Mouse (Mus musculus) induced T-regulatory cell, adult 2 months (primary cell): ENCODE results near the gene Ctsz.
A peak's percentile ranks its signal among the peaks of the same experiment; 100 is the strongest.

Source experiments
- DNase-seq: peaks from one replicate; pipeline ENCODE4 v3.0.0-alpha.2; 2012; ENCODE audit warnings: low read depth

Ctsz gene

DNA sequence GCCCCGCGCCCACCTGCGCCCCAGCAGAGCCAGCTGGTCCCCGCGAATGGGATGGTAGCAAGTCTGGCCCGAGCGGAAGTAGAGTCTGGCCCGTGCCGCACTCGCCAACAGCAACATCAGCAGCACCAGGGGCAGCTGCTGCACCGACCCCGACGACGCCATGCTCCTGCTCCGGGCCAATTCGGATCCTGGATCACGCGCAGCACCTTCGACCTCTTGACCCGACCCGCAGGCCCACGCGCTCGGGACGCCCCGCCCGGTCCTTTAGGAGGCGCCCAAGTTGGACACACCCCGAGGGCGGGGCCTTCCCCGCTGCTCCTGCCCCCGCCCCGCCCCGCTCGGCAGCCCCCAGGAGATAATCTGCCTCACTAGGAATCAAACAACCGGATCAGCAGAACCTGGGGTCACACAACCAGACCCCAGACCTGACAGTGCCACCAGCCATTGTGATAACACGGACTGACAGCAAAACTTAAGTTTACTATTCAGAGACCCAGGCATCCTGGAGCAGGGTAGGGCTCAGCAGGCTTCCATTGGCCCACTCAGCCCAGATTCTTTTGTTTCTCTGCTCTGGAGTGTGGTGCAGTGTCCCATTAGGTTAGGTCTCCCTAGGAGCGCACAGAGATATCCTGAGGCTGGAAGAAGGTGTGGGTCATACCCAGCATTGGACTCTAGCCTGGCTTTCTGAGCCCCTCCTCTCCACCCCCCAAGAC is at the start of gene Ctsz:
TSS of gene Ctsz (minus strand) at position 303 of the 713 bp plus-strand sequence.
- peak; percentile 83 for DNase-seq

DNA sequence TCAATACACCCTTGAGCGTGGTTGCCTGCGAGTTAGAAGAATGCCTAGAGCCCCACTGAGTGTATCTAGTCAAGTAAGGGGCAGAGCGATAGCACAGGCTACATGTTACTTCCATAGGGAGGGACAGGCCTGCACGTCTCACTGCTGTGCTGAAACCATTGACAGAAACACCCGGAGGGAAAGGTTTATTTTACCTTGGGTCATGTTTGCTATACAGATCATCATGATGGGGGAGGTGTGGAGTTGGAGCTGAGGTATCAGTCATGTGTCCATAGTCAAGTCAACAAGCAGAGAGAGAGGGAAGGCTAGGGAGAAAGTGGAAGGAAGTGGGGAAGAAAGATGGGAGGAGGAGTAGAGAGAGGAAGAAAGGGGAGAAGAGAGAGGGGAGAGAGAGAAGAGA is 48.2 kb upstream of the Ctsz start:
- DNase-seq, result no peak

DNA sequence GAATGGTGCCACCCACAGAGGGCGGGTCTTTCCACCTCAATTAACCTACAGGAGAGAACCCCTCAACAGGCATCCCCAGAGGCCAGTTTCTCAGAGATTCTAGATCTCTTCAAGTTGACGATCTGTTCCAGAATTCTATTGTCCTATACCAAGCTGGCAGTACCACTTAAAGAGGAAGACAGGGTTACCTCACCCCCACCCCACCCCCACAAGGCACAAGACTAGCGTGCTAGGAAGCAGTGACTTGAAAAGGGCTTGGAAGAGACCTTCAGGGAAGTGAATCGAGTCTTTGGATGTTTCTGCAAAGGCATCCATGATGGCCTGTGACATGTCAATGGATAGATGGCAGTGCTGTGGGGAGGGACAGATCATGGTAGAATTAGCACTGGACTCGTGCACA is 39.9 kb upstream of the Ctsz start:
- no peak for DNase-seq

DNA sequence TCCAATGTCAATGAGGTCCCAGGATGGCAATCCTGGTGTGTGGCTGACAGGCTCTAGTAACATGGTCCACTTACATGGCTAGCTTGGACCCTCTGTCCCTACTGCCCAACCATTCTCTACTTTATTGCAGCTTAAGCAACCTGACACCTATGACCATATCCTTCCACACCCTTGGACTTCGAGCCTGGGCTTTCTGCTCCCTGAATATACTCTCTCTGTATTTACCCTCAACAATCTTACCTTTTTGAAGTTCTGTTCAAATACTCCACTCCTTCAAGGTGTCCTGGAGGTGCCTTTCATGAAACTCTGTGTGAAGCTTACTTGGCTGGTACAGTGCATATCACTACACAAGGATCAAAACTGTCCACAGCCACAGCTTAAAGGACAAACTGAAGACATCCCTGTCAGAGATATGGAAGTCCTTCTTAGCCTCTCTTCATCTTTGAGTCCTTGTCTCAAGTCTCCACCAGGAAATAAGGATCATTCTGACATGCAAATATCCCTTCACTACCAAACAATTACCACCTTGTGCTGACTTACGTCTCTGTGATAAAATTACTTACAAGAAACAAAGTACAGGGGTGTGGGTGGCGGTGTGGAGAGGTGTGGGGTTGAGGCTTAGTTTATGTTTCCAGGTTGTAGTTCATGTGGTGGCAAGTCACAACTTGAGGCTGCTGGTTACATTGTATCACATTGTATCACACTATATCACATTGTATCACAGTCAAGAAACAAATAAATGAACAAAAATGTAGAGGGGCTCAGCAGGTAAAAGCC is 38.9 kb upstream of the Ctsz start:
- no peak for DNase-seq

DNA sequence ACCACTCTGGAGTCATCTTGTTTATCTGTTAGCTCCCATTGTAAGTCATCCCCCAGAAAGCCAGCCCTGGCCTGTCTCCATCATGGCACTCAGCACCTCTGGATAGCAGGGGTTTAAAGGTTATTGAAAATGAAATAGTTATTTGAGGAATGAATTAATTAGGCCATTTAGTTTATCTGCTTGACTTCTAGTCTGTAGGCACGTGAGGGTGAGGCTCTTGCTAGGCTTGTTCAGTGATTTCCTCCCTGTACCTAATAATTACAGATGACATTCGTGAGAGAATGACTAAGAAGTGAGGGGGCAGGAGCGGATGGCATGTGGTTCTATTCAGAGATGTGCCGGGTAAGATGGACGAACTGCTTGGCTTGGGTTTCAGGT is 34.7 kb upstream of the Ctsz start:
- no peak for DNase-seq

DNA sequence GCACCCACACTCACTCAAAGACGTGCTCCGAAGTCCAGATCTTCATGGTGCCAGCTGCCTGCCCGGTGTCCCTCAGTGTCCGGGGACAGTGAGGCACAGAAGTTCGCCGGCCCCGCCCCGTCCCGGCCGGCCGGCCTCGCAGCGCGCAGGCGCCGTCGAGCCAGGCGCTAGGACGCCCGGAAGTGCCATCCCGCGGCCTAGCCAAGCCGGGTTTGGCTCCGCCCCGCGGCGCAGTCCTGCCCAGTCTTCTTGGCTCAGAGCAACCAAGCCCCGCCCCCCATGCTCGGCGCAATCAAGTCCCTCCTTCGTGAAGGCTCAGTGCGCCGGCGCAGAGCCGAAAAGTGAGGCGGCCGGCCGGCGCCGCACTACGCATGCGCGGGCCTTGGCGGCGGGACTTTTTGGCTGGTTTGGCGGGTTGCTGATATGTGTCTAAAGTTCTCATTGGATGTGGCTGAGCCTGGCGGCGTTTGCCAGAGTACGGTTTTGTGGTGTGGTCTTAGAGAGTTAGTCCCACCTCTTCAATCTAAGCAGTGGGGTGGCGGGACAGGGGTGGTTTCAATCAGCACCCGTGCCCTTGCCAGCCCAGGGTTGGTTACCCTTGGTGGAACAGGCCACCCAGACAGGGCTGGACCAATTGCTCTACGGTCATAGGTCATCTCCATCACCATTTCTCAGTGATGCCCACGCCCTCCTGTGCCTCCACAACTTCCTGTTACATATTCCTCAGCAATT is 34.1 kb upstream of the Ctsz start, which contains the start of gene Prelid3b:
TSS of gene Prelid3b (minus strand) at position 264 of the 732 bp plus-strand sequence.
- DNase-seq, result peak; percentile 100

DNA sequence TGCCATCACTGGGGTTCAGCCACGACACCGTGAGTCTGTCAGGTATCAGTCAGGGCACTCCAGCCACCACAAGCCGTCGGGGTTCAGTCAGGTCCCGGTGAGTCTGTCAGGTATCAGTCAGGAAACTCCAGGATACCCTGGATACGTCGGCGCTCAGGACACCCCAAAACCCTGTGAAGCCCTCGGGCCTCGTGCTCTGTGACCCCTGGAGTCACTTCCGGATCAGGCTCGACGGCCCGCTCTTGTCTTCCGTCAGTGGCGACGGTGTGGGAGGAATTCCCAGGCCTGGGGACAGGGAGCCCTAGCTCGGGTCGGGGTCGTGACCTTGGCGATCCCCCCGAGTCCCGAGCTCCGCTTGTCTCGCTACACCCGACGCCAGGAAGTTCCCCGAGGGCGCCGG is 33.6 kb upstream of the Ctsz start:
- no peak for DNase-seq

DNA sequence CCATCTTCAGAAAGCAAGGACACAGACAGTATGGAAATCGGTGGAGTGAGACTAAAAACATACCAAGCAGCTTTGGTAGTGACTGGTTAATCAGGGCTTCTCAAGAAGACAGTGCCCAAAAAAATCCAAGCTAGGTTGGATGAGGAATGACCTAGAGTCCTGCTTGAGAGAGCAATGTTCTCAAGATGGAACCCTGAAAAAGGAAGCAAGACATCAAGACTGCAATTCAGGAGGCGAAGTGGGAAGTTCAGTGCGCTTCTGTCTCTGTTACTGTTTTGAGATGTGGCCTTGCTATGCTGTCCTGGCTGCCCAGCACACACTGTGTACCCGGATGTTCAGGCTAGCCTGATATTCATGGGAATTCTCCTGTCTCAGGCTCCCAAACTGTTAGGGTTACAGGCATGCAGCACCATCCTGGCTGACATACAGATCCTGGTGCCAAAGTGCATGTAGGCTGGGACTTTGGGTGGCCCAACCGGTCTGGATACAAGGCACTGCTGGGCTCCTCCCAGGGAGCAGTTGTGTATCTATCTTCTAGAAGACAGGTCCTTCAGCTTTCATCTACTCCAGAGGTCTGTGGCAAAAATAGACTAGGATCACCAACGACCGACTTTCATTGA is 32.1 kb upstream of the Ctsz start:
- no peak for DNase-seq

DNA sequence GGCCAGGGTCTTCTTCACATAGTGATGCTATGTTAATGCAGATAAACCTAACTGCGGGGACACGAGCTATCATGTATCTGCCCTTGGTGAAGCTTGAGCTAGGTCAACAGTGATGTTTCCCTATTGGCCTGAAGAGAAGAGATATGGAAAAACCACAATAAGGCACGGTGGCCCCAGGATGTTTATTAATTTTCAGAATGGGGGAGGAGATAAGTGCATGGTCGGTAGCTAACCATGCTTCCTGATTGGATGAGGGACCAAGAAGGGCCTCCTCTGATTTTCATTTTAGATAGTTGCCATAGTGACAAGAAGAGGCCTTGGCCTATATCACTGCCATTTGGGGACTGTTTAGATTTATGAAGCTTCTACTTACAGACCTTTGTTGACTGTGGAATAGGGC is 31.5 kb upstream of the Ctsz start:
- DNase-seq, result peak; percentile 68

DNA sequence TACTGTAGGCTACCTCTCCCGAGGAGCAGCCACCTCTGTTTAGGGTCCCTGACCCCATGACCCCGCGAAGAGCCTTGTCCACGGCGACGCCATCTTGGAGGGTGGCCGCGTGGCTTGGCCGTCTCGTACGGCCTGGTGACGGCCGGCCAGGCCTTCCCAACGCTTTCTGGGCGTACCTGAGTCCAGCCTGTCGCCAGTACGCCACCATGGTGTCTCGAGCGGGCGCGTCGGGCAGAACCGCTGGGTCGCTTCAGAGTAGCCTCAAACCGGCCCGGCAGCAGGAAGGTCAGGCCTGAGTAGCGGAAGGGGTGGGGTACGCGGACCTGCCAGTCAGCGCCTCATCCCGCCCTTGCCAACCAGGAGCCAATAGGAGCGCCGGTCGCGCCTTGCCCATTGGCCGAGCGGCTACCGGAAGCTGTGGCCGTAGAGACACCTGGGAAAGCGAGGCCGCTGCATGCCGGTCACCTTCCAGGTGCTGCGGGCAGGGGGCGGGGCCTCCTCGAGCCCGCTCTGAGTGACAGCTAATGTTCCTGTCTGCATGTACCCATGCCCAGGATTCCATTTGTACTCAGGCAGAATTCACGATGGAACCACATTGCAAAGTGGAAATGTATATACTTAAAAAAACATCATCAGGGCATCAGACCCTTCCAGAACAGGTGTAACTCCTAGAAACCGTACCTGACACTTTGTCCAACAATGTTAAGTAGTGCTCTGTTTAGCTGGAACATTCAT is 25.1 kb upstream of the Ctsz start, which contains the start of gene Atp5e:
TSS of gene Atp5e (minus strand) at position 317 of the 735 bp plus-strand sequence.
- DNase-seq, result peak; percentile 91

DNA sequence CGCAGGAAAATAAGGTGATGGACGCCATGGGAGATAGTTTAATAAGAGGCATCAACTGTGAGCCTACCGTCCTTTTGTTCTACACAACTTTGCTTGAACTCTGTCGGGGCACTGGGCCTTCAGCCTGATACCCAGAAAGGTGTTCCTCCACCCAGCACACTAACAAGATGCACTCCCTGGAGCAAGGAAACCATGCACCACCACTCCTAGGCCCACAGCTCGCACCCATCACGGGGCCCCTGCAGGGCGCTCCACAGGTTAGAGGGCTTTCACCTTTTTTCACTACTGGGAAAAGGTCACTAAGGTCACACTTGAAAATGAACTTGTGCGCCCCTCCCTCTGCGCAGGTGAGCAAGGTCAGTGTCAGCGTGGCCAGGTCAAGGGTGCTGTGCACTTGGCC is 24.5 kb upstream of the Ctsz start:
- no peak for DNase-seq

DNA sequence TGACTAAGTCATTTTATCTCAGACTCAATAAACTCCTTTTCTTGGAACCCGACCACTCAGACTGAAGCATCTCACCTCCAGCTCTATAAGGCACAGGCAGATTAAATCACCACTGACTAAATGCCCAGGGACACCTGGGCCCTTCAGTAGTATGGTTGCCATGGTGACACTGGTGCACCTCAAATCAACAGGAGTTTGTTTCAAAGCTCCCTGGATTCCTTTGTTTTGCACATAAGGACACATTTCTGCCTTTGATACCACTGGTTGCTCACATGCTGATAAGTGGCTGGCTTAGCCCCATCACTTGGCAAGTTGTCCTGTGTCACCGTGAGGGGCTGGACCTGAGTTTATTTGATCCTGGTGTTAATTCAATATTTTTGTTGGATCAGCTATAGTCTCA is 20.5 kb upstream of the Ctsz start:
- DNase-seq, result no peak

DNA sequence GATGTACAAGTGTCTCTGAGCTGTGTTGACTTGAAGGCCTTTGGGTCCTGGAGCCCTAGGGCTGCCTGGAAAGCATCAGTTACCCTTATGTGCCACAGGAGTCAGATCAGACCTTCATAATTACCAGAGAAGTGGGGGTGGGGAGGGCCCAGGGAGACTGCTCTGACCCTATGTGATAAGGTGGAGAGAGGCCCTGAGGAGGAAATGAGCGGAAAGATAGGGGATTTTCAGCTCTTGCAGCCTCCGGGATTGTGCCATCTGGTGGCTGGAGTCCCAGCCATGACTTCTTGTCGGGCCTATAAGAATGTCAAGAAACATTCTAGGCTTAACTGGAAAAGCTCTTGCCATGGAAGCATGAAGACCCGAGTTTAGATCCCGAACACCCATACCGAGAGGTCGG is 14.8 kb upstream of the Ctsz start:
- no peak for DNase-seq

DNA sequence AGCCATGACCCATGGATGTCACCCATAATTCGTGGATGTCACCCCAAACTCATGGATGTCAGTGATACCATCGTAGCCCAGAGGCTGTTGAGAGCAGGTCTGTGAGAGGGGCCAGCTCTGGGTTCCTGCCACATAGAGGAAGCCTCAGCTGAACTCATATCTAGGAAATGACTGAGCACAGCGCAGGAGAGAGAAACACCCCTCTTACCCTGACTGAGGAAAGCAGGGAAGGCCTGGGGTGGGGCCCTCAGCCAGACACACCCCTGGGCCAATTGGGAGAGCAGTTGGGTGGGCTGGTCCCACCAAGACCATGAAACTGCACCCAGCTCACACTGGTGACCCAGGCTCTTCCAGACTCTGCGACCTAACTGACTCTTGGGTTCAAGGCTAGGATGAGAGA is 11.5 kb upstream of the Ctsz start, which contains the start of gene Tubb1:
TSS of gene Tubb1 (plus strand) at position 343 of the 400 bp plus-strand sequence.
- DNase-seq, result no peak

DNA sequence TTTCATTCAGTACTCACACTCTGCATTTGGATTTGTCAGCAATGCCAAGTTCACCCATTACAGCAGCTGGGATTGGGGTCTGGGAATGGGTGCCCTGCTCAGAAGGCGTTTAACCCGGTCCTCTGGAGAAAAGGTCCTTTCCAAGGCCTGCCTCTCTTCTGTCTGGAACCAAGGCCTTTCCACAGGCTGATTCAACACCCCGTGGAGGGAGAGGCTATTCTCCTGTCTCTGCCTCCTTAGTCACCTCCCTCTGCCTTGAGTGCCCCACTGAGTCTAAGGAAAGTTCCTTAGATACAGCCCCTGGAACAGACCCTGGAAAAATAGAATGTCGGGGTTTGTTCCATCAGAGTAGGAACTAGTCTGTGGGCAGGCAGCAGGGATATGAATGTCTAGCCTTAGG is 9.6 kb upstream of the Ctsz start:
- DNase-seq, result no peak

DNA sequence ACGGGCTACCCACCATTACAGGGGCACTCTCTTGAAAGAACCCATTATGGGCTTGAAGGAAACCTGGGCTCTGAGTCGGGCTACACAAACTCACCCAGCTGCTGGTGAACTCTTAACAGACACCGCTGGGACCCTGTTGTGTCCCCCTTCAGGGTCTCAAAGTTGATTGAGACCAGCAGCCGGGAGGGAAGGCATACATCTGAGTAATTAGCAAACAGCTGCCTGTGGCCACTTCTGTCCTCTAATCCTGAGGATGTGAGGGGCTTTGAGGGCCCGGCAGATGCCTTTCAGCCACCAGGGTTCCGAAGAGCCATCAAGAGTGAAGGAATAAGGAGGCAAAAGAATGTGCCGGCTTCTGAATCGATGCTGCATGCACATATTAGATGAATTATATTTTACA is 8.1 kb upstream of the Ctsz start:
- no peak for DNase-seq

DNA sequence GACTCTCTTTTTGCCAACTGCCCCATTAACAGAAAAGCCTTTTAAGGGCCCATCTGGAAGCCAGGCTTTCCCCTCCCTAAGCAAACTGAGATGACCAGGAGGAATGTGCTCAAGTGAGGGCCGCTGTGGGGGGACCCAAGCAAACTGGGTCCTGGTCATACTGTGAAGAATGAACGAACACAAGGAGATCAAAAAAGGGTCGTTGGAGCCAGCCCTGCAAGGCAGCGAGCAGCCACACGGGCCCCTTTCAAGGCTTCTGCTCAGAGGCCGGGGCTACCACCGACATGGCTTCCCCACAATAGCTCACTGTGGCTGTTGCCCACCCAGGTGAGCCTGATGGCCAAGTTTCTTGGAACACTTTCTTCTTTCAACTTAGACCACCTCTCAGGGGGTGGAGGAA is 7.7 kb upstream of the Ctsz start:
- DNase-seq, result no peak

DNA sequence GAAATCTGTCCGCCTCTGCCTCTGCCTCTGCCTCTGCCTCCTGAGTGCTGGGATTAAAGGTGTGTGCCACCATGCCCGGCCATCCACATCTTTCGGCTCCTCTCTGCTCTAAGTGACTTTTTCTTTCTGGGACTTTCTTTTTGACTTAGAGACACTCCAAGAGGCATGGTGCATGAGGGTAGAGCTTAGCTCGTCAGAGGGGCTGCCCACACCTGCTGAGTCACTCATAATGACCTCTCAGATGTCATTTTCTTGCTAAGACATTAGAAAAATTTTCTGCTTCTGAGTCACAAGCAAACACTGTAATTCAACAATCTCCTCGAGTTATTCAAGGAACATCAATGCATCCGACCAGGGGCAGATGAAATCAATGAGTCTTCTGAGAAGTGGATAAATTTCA is 6.2 kb upstream of the Ctsz start:
- DNase-seq, result no peak

DNA sequence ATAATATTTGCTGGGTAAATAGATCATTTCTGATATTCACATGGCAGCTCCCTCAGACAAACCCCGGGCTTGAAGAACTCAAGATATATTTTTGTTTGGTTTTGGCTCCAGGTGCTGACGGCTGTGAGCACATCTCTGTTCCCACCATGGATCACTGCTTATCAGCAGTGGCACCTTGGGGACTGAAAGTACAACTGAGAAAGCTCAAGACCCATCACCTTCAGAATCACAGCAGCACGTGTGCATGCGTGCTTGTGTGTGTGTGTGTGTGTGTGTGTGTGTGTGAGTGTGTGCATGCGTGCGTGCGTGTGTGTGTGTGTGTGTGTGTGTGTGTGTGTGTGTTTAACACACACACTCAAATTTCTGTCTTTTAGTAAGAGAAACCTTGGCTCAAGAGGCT is 5.5 kb upstream of the Ctsz start:
- DNase-seq, result no peak

DNA sequence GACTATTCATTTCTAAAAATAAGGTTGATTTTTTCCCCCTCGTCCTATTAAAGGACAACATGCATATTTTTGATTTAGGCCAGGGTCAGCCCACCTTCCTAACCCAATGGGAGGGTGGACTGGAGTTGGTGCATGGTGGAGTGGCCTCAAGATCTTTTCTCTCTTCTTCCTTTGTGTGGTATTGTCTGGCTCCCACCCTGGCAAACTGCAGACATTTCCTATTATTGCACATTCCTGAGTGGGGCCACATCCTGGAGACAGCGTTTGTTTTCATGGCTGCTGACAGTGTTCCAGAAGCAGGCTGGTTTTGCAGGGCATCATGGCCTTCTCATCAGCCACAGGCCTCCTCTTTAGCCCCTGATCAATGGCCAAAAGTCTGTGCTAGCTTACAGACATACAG is 4.2 kb upstream of the Ctsz start:
- no peak for DNase-seq

DNA sequence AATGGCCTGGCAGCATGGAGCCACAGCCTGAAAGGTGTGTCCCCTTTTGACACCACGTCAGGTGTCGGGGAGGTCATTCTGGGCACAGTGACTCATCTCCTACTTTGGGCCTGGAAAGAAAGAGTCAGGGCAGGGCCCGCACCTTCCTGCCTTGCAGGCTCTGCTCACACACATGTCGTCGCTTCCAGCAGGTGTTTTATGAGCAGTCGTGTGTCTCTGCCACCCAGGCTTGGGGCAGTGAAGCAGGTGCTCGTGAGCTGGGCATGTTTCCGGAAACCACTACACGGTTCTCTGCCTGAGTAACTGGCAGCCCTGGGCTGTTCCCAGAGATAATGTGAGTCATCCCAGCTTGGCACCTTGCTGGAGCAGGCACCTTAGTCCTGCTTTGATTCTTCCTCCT is 3.6 kb upstream of the Ctsz start:
- peak; percentile 56 for DNase-seq

DNA sequence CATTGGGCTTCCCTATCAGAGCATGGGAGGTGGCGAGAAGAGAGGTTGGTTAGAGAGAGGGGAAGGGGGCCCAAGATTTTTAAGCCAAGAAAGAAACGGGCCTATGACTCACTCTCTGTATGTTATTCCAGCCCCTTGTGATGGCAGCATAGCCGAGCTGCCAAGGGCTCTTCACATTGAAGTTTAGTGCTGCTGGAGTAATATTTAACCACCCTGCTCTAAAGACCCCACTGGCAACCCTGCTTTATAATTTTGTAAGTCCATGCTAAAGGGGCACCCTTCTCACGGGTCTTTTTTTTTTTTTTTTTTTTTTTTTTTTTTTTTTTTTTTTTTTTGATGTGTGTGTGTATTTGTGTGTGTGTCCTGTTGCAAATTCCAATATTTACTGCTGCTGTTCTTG is 3.1 kb upstream of the Ctsz start:
- no peak for DNase-seq
